Mouse (Mus musculus) midbrain, postnatal 0 days (tissue): Measurements from ENCODE around the gene Zkscan14. TPM values are rescaled to one million over a fixed set of nuclear protein-coding genes. Genes with fewer than 3 reads are reported as not detected.

Experiments used
- ATAC-seq: fragments of 200-750 bp; cut with Nextera tagmentation; 2 replicates; pipeline ENCODE4 v1.8.0; 2017; ENCODE audit warnings: moderate number of reproducible peaks, mild to moderate bottlenecking, moderate TSS enrichment, moderate library complexity; ENCODE audit not compliant: low FRiP score
- DNase-seq: peaks from one replicate; pipeline ENCODE4 v3.0.0-alpha.2; 2015; ENCODE audit warnings: low spot score
- H3K27ac ChIP-seq: fragments of 300-500 bp; sonication (generic); 2 replicates; pipeline ENCODE4 v1.5.1; 2014; ENCODE audit warnings: low read depth, mild to moderate bottlenecking, low read length, mixed read lengths
- H3K27me3 ChIP-seq: fragments of 300-500 bp; sonication (generic); 2 replicates; pipeline ENCODE4 v1.6.1; 2014; ENCODE audit warnings: low read length, control low read depth, mixed read lengths; ENCODE audit not compliant: insufficient read depth
- H3K36me3 ChIP-seq: fragments of 300-500 bp; sonication (generic); 2 replicates; pipeline ENCODE4 v1.6.1; 2014; ENCODE audit warnings: low read length, control low read depth, mixed read lengths; ENCODE audit not compliant: insufficient read depth
- H3K4me1 ChIP-seq: fragments of 300-500 bp; sonication (generic); 2 replicates; pipeline ENCODE4 v1.6.1; 2014; ENCODE audit warnings: mild to moderate bottlenecking, control low read depth, antibody characterized with exemption, low read length, mixed read lengths; ENCODE audit not compliant: insufficient read depth
- H3K4me2 ChIP-seq: fragments of 300-500 bp; sonication (generic); 2 replicates; pipeline ENCODE4 v1.6.1; 2014; ENCODE audit warnings: low read depth, mild to moderate bottlenecking, low read length, mixed read lengths; ENCODE audit not compliant: poor library complexity, severe bottlenecking
- H3K4me3 ChIP-seq: fragments of 300-500 bp; sonication (generic); 2 replicates; pipeline ENCODE4 v1.5.1; 2014; ENCODE audit warnings: low read depth, mild to moderate bottlenecking, low read length, moderate library complexity
- H3K9ac ChIP-seq: fragments of 300-500 bp; sonication (generic); replicated peaks from 2 replicates; pipeline ENCODE4 v1.6.1; 2014; ENCODE audit warnings: mild to moderate bottlenecking, low read length, moderate library complexity, mixed read lengths; ENCODE audit not compliant: poor library complexity, severe bottlenecking
- H3K9me3 ChIP-seq: fragments of 300-500 bp; sonication (generic); 2 replicates; pipeline ENCODE4 v1.6.1; 2016; ENCODE audit warnings: low read length, control low read depth
- CTCF ChIP-seq: IDR thresholded peaks from 2 replicates; pipeline ENCODE4 v1.5.1; 2016; ENCODE audit warnings: antibody characterized with exemption, mild to moderate bottlenecking
- WGBS: fragments of 180-500 bp; shearing (Covaris S2); extraction: QIAGEN DNeasy Blood & Tissue Kit; methylation state at CpG from one replicate; pipeline ENCODE4 v1.1.7; 2014; 5-methylcytosine and 5-hydroxymethylcytosine counted together
- polyA plus RNA-seq: library from polyadenylated mRNA; unstranded; fragments of >200 nt; fragmentation: Nextera tagmentation; extraction: Ambion mirVana; gene quantifications from 2 replicates; pipeline ENCODE4 v1.2.1, GENCODE M21; 2015
- total RNA-seq: library from RNA; depleted of rRNA; stranded (reverse); fragments of >200 nt; gene quantifications from 2 replicates; pipeline ENCODE4 v1.2.3, GENCODE M21; 2014

Gene Zkscan14
- total and polyA plus RNA-seq, 2 experiments from 2014 or later: 6.6 to 9.9 TPM

DNA sequence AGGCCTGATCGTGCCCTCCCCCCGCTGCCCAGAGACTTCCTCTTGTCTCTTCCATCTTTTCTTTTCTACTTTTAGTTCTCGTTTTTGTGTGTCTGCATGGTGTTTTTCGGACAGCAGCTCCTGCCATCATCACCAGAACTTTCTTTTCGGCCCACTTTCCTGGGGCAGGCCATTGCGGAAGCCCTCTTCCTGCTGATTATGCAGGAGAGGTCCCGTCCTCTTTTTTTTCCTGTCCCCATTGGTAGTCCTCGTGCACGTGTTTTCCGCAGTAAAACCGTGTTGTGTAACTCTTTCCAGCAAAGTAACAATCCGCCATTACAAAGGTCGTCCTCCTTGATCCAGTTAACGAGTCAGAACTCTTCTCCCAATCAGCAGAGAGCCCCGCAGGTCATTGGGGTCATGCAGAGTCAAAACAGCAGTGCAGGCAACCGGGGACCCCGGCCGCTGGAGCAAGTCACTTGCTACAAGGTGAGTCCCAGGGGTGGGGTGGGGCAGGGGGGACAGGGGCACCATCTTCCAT, 23.1 kb downstream of the Zkscan14 start:
- WGBS: 93% methylated on average over 18 of the region's 18 CpGs
- no peak for ATAC-seq
- Histone ChIP-seq H3K27ac (no peak overlapping the region), H3K36me3 (peaks cover 94% of the 10 kb centered on the region), H3K4me1 (no peaks in the 10 kb centered on the region), H3K4me3 (no peak overlapping the region), H3K4me2 (no peak overlapping the region), H3K9ac (no peak overlapping the region), H3K9me3 (no peaks in the 10 kb centered on the region), H3K27me3 (no peaks in the 10 kb centered on the region)
- no peak for DNase-seq
- no peak for TF ChIP-seq CTCF

DNA sequence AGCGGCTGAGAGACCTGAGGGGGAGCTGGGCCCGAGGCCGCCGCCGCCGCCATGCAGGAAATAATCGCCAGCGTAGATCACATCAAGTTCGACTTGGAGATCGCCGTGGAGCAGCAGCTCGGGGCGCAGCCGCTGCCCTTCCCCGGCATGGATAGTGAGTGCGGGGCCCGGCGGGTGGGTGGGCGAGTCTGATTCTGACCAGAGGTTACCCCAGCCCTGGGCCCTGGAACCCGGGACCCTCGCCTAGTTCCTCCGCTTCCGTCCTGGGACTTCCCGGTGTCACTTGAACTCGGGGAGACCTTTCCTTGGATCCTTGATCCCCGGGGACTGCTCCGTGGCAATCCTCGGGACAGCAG, 34.4 kb downstream of the Zkscan14 start:
- H3K4me1 ChIP-seq: peaks cover 11% of the 10 kb centered on the region; the same call in 1 of the 2 replicates
- H3K4me3 ChIP-seq: peak overlapping the region; percentile 77
- TF ChIP-seq CTCF: no peak
- no peaks in the 10 kb centered on the region for H3K9me3 ChIP-seq
- H3K4me2 ChIP-seq: peak overlapping the region; percentile 82
- H3K36me3 ChIP-seq: peaks cover 26% of the 10 kb centered on the region
- ATAC-seq: peak; percentile 59; the same call in 1 of the 2 replicates
- DNase-seq: no peak
- peak overlapping the region; percentile 84 for H3K9ac ChIP-seq
- under 1% methylated on average over 27 of the region's 28 CpGs for WGBS
- H3K27me3 ChIP-seq: no peaks in the 10 kb centered on the region
- H3K27ac ChIP-seq: peak overlapping the region; percentile 77

- H3K27ac ChIP-seq: peak within 1 kb of the TSS; percentile 77
- peaks cover 25% of the 10 kb centered on the region for H3K36me3 ChIP-seq
- peak within 1 kb of the TSS; percentile 84 for H3K9ac ChIP-seq
- peak within 1 kb of the TSS; percentile 77 for H3K4me3 ChIP-seq
- DNase-seq (peak; percentile 100), ATAC-seq (peak; percentile 92)
- WGBS: under 1% methylated on average over 46 of the region's 51 CpGs
- H3K9me3 ChIP-seq: no peaks in the 10 kb centered on the region
- TF ChIP-seq CTCF: 0 out of 2 replicates have a peak, but pooled peaks have one; percentile 1
- H3K4me1 ChIP-seq: peaks cover 11% of the 10 kb centered on the region; the same call in 1 of the 2 replicates
- no peaks in the 10 kb centered on the region for H3K27me3 ChIP-seq
- H3K4me2 ChIP-seq: peak within 1 kb of the TSS; percentile 82
These were observed 34.9 kb downstream of the Zkscan14 start, which contains the start of the genes Ptcd1 and Cpsf4 for GRCm38 (mm10) chr5:145166536-145167305. Gene Ptcd1 (minus strand): TSS chr5:145167108. Gene Cpsf4 (plus strand): TSS chr5:145167213.

DNA sequence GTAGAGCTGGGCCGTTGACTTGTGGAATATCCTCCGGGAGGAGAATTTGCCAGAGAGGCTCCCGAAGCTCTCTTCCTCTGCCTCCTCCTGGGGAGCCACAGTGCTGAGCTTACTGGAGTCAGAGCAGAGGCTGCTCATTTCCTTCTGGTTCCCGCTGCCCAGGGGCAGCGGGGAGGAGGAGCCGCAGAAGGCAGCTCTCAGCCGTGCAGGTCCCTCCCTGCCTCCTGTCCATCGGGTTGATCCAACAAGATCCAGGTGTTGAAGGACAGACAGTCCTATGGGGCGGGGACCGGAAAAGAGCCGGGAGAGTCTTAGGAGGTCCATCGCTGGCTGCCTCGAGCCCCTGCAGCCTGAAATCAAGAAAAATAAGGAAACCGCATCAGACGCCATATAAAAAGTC, 36.5 kb downstream of the Zkscan14 start:
- DNase-seq (no peak), ATAC-seq (no peak)
- H3K4me2 ChIP-seq: no peak overlapping the region

GRCm38 (mm10) chr5:145164710-145165109, 37.0 kb downstream of the Zkscan14 start:
- ATAC-seq: no peak
- TF ChIP-seq CTCF: no peak
- WGBS: 81% methylated on average over 3 of the region's 3 CpGs

More for the DNA sequence above, 36.5 kb downstream of the Zkscan14 start:
- H3K4me3 ChIP-seq: no peak overlapping the region
- H3K4me1 ChIP-seq: peaks cover 11% of the 10 kb centered on the region; the same call in 1 of the 2 replicates
- H3K36me3 ChIP-seq: peaks cover 27% of the 10 kb centered on the region
- no peak for TF ChIP-seq CTCF
- no peaks in the 10 kb centered on the region for H3K9me3 ChIP-seq
- H3K27me3 ChIP-seq: no peaks in the 10 kb centered on the region
- 89% methylated on average over 15 of the region's 15 CpGs for WGBS
- H3K27ac ChIP-seq: no peak overlapping the region
- H3K9ac ChIP-seq: no peak overlapping the region

DNA sequence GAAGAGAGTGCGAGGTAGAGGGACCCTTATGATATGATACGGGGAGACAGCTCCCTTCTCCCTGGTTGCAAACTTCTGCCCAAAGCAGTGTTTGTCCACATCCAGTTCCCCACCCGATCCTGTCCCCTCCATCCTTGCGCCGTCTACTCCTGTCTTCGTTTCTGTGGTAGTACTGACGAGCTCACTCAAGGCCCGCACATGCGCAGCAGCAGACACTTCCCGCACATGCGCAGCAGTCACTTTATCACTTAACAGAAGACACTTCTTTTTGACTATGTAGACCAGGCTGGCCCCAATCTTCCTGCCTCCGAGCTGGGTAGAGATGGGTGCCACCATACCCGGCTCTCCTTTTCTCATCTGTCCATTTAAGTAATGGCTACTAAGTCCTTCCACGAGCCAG, 40.3 kb downstream of the Zkscan14 start:
- Histone ChIP-seq H3K4me1 (peaks cover 4% of the 10 kb centered on the region; the same call in 1 of the 2 replicates), H3K4me2 (no peak overlapping the region), H3K36me3 (peaks cover 54% of the 10 kb centered on the region), H3K4me3 (no peak overlapping the region), H3K9me3 (no peaks in the 10 kb centered on the region), H3K9ac (no peak overlapping the region), H3K27ac (no peak overlapping the region), H3K27me3 (no peaks in the 10 kb centered on the region)
- no peak for ATAC-seq
- WGBS: 96% methylated on average over 14 of the region's 14 CpGs
- no peak for TF ChIP-seq CTCF
- DNase-seq: no peak

More at GRCm38 (mm10) chr5:145164710-145165109, 37.0 kb downstream of the Zkscan14 start:
- DNase-seq: no peak
- H3K27ac ChIP-seq: no peak overlapping the region
- H3K4me3 ChIP-seq: no peak overlapping the region
- no peaks in the 10 kb centered on the region for H3K9me3 ChIP-seq
- H3K4me1 ChIP-seq: peaks cover 11% of the 10 kb centered on the region; the same call in 1 of the 2 replicates
- no peak overlapping the region for H3K4me2 ChIP-seq
- H3K27me3 ChIP-seq: no peaks in the 10 kb centered on the region
- peaks cover 30% of the 10 kb centered on the region for H3K36me3 ChIP-seq
- no peak overlapping the region for H3K9ac ChIP-seq
